Mouse (Mus musculus) layer of hippocampus, postnatal 14 days (tissue): ENCODE measurements at regions not wholly inside any gene's neighbourhood (a gene's known extent, or its start where the extent isn't known, plus 50 kb on each side); places are given as distances from the start of the nearest gene placed in this dataset.

Source experiments
- DNase-seq, 2 experiments: peaks; one replicate each; pipeline ENCODE4 v3.0.0; 2021 to 2022; ENCODE audit warnings: low spot score in 2 of 2, mixed read lengths in 1 of 2

GRCm38 (mm10) chrX:122484756-122485424 lies 87.7 kb upstream of the Nap1l3 start:
- DNase-seq = peak in 1 of 2 experiments; percentile 0
